Comparison of ENCODE assay signal across 26 mouse cellular contexts in genomic region chr13:109169335-109169606, GRCm38 (mm10).
DNase-seq lines count a peak whose midpoint lies in the region; ATAC-seq lines count a peak whose summit lies in the region.
"Had no signal": no experiment of that assay in that cellular context is flagged by ENCODE, and none has a peak within 500 bp of the region (broad histone marks: within the 10 kb centered on the region; RNA-seq: fewer than 3 reads in every experiment).

No protein-coding gene starts in this region.

- H3K4me1 ChIP-seq in hindbrain, embryonic 11.5 days (replicated peaks; ENCODE audit: control insufficient read depth, insufficient read depth, low read length) = no peaks in the 10 kb centered on the region
- peaks cover 5% of the 10 kb centered on the region for H3K4me1 ChIP-seq in hindbrain, embryonic 13.5 days (replicated peaks)
- H3K4me1 ChIP-seq in midbrain, embryonic 11.5 days (ENCODE audit: control insufficient read depth, insufficient read depth, low read length) = peaks cover 7% of the 10 kb centered on the region
- no peaks in the 10 kb centered on the region; the same call in 1 of the 2 replicates for H3K4me1 ChIP-seq in midbrain, embryonic 16.5 days (ENCODE audit: control insufficient read depth, insufficient read depth, low read length)
- H3K4me1 ChIP-seq in neural tube, embryonic 11.5 days (ENCODE audit: control insufficient read depth, insufficient read depth, low read length) = 0 out of 2 replicates have a peak, but pooled peaks cover 4% of the 10 kb centered on the region
- H3K4me1 ChIP-seq in neural tube, embryonic 15.5 days = no peaks in the 10 kb centered on the region
- H3K4me1 ChIP-seq: embryonic facial prominence, embryonic 12.5 days; embryonic facial prominence, embryonic 15.5 days; heart, embryonic 12.5 days; heart, embryonic 15.5 days had no signal

- H3K27me3 ChIP-seq in hindbrain, embryonic 11.5 days (ENCODE audit: control insufficient read depth, insufficient read depth, low read length) = no peaks in the 10 kb centered on the region
- H3K27me3 ChIP-seq in hindbrain, embryonic 13.5 days = no peaks in the 10 kb centered on the region
- no peaks in the 10 kb centered on the region for H3K27me3 ChIP-seq in midbrain, embryonic 11.5 days (ENCODE audit: control insufficient read depth, insufficient read depth, low read length)
- no peaks in the 10 kb centered on the region for H3K27me3 ChIP-seq in midbrain, embryonic 16.5 days (ENCODE audit: control insufficient read depth, insufficient read depth, low read depth, low read length)
- no peaks in the 10 kb centered on the region for H3K27me3 ChIP-seq in neural tube, embryonic 11.5 days (ENCODE audit: control insufficient read depth, insufficient read depth, low read length)
- no peaks in the 10 kb centered on the region for H3K27me3 ChIP-seq in neural tube, embryonic 15.5 days (replicated peaks)
- H3K27me3 ChIP-seq: embryonic facial prominence, embryonic 12.5 days; embryonic facial prominence, embryonic 15.5 days; forebrain, embryonic 13.5 days; heart, embryonic 12.5 days; heart, embryonic 15.5 days had no signal

- WGBS in hindbrain, embryonic 11.5 days = 39% methylated on average over 2 of the region's 2 CpGs
- 31% methylated on average over 2 of the region's 2 CpGs for WGBS in hindbrain, embryonic 13.5 days
- WGBS in midbrain, embryonic 11.5 days = 67% methylated on average over 2 of the region's 2 CpGs
- 38% methylated on average over 2 of the region's 2 CpGs for WGBS in midbrain, embryonic 16.5 days
- WGBS in neural tube, embryonic 11.5 days = 50% methylated on average over 2 of the region's 2 CpGs
- 36% methylated on average over 2 of the region's 2 CpGs for WGBS in neural tube, embryonic 15.5 days

- peak; percentile 19 for DNase-seq in hindbrain, embryonic 11.5 days (ENCODE audit: low spot score)
- no peak for DNase-seq in midbrain, embryonic 11.5 days (ENCODE audit: low spot score, missing footprints)
- DNase-seq in neural tube, embryonic 11.5 days (ENCODE audit: low spot score) = peak; percentile 18
- peak; percentile 11 for DNase-seq in retina, postnatal 1 day
- DNase-seq in kidney, postnatal 4 days = no peak
- DNase-seq: adrenal gland, adult 2 months; adrenal gland, postnatal 14 days; cerebellum, adult 11 months; cerebellum, adult 2 months; cerebellum, adult 9-11 months; cerebellum, postnatal 25 days; gastrocnemius, postnatal 25 days; heart, adult 18-20 months; heart, postnatal 10 days; heart, postnatal 36 days had no signal

- ATAC-seq in hindbrain, embryonic 11.5 days (ENCODE audit: low FRiP score) = peak; percentile 81
- no peak for ATAC-seq in hindbrain, embryonic 13.5 days (ENCODE audit: low FRiP score)
- peak; percentile 64 for ATAC-seq in midbrain, embryonic 11.5 days (ENCODE audit: low FRiP score)
- ATAC-seq in midbrain, embryonic 16.5 days = no peak
- ATAC-seq in neural tube, embryonic 11.5 days (ENCODE audit: insufficient read depth, low FRiP score, low TSS enrichment) = peak; percentile 25; the same call in 1 of the 2 replicates
- ATAC-seq in neural tube, embryonic 15.5 days (ENCODE audit: low FRiP score) = no peak
- ATAC-seq: CD4-positive, CD25-positive, alpha-beta regulatory T cell, adult 4 months; forebrain, embryonic 13.5 days; hindbrain, postnatal 0 days had no signal

- H3K36me3 ChIP-seq in hindbrain, embryonic 11.5 days (ENCODE audit: control insufficient read depth, insufficient read depth, low read length) = no peaks in the 10 kb centered on the region
- no peaks in the 10 kb centered on the region for H3K36me3 ChIP-seq in hindbrain, embryonic 13.5 days
- H3K36me3 ChIP-seq in midbrain, embryonic 11.5 days (ENCODE audit: control insufficient read depth, insufficient read depth, low read length) = no peaks in the 10 kb centered on the region
- H3K36me3 ChIP-seq in midbrain, embryonic 16.5 days (ENCODE audit: control insufficient read depth, insufficient read depth, low read length) = no peaks in the 10 kb centered on the region
- no peaks in the 10 kb centered on the region for H3K36me3 ChIP-seq in neural tube, embryonic 11.5 days (ENCODE audit: control insufficient read depth, insufficient read depth, low read length)
- no peaks in the 10 kb centered on the region for H3K36me3 ChIP-seq in neural tube, embryonic 15.5 days
- H3K36me3 ChIP-seq: embryonic facial prominence, embryonic 12.5 days; embryonic facial prominence, embryonic 15.5 days; heart, embryonic 12.5 days; heart, embryonic 15.5 days had no signal

- H3K4me2 ChIP-seq in hindbrain, embryonic 11.5 days (replicated peaks; ENCODE audit: low read depth, low read length) = no peak overlapping the region
- H3K4me2 ChIP-seq in hindbrain, embryonic 13.5 days = no peak overlapping the region
- H3K4me2 ChIP-seq in midbrain, embryonic 11.5 days = no peak overlapping the region
- no peak overlapping the region for H3K4me2 ChIP-seq in midbrain, embryonic 16.5 days (ENCODE audit: low read length)
- no peak overlapping the region for H3K4me2 ChIP-seq in neural tube, embryonic 11.5 days (ENCODE audit: low read depth)
- H3K4me2 ChIP-seq in neural tube, embryonic 15.5 days = no peak overlapping the region
- H3K4me2 ChIP-seq: embryonic facial prominence, embryonic 12.5 days; embryonic facial prominence, embryonic 15.5 days; forebrain, embryonic 13.5 days; heart, embryonic 12.5 days; heart, embryonic 15.5 days; hindbrain, embryonic 14.5 days had no signal

- no peak overlapping the region for H3K9ac ChIP-seq in hindbrain, embryonic 11.5 days (ENCODE audit: low read depth, low read length)
- H3K9ac ChIP-seq in hindbrain, embryonic 13.5 days = no peak overlapping the region
- no peak overlapping the region for H3K9ac ChIP-seq in midbrain, embryonic 11.5 days (ENCODE audit: low read length)
- H3K9ac ChIP-seq in midbrain, embryonic 16.5 days (ENCODE audit: low read depth, low read length) = no peak overlapping the region
- H3K9ac ChIP-seq in neural tube, embryonic 11.5 days (ENCODE audit: low read length) = no peak overlapping the region
- no peak overlapping the region for H3K9ac ChIP-seq in neural tube, embryonic 15.5 days (replicated peaks)
- H3K9ac ChIP-seq: embryonic facial prominence, embryonic 12.5 days; embryonic facial prominence, embryonic 15.5 days; forebrain, embryonic 13.5 days; heart, embryonic 12.5 days; heart, embryonic 15.5 days; hindbrain, embryonic 14.5 days had no signal

- H3K4me3 ChIP-seq in hindbrain, embryonic 11.5 days (ENCODE audit: low read depth, low read length) = no peak overlapping the region
- no peak overlapping the region for H3K4me3 ChIP-seq in hindbrain, embryonic 13.5 days
- no peak overlapping the region for H3K4me3 ChIP-seq in midbrain, embryonic 11.5 days (ENCODE audit: low read depth, low read length)
- no peak overlapping the region for H3K4me3 ChIP-seq in midbrain, embryonic 16.5 days (ENCODE audit: low read depth, low read length)
- no peak overlapping the region for H3K4me3 ChIP-seq in neural tube, embryonic 11.5 days (ENCODE audit: low read depth, low read length)
- no peak overlapping the region for H3K4me3 ChIP-seq in neural tube, embryonic 15.5 days (replicated peaks)
- H3K4me3 ChIP-seq: embryonic facial prominence, embryonic 12.5 days; embryonic facial prominence, embryonic 15.5 days; forebrain, embryonic 13.5 days; heart, embryonic 12.5 days; heart, embryonic 15.5 days had no signal

- H3K9me3 ChIP-seq in hindbrain, embryonic 11.5 days (ENCODE audit: control insufficient read depth, low read length) = no peaks in the 10 kb centered on the region
- H3K9me3 ChIP-seq in hindbrain, embryonic 13.5 days = peaks cover 4% of the 10 kb centered on the region
- H3K9me3 ChIP-seq in midbrain, embryonic 11.5 days (ENCODE audit: control insufficient read depth, low read length) = no peaks in the 10 kb centered on the region
- H3K9me3 ChIP-seq in midbrain, embryonic 16.5 days (replicated peaks; ENCODE audit: control insufficient read depth, low read length, poor library complexity, severe bottlenecking) = peaks cover 3% of the 10 kb centered on the region; the same call in 1 of the 2 replicates
- H3K9me3 ChIP-seq in neural tube, embryonic 11.5 days (ENCODE audit: control insufficient read depth, low read length) = no peaks in the 10 kb centered on the region
- no peaks in the 10 kb centered on the region; the same call in 1 of the 2 replicates for H3K9me3 ChIP-seq in neural tube, embryonic 15.5 days (replicated peaks)
- H3K9me3 ChIP-seq: embryonic facial prominence, embryonic 12.5 days; embryonic facial prominence, embryonic 15.5 days; forebrain, embryonic 13.5 days; heart, embryonic 12.5 days; heart, embryonic 15.5 days had no signal

- H3K27ac ChIP-seq in hindbrain, embryonic 11.5 days (ENCODE audit: low read depth, low read length) = peak overlapping the region; percentile 45; the same call in 1 of the 2 replicates
- H3K27ac ChIP-seq in hindbrain, embryonic 13.5 days = no peak overlapping the region
- no peak overlapping the region for H3K27ac ChIP-seq in midbrain, embryonic 11.5 days (ENCODE audit: low read depth, low read length)
- no peak overlapping the region for H3K27ac ChIP-seq in midbrain, embryonic 16.5 days (ENCODE audit: low read length)
- H3K27ac ChIP-seq in neural tube, embryonic 11.5 days (ENCODE audit: low read depth, low read length) = no peak overlapping the region
- no peak overlapping the region for H3K27ac ChIP-seq in neural tube, embryonic 15.5 days (replicated peaks)
- H3K27ac ChIP-seq: embryonic facial prominence, embryonic 12.5 days; embryonic facial prominence, embryonic 15.5 days; forebrain, embryonic 13.5 days; heart, embryonic 15.5 days; hindbrain, embryonic 14.5 days; hindbrain, postnatal 0 days had no signal

Comparison
In these comparisons a context has a peak if more than half of its experiments do, and no peak if none do; other contexts are left out.
1. ATAC-seq: peak in hindbrain, embryonic 11.5 days (single experiment), midbrain, embryonic 11.5 days (single experiment) and neural tube, embryonic 11.5 days (single experiment); none in hindbrain, embryonic 13.5 days (single experiment), midbrain, embryonic 16.5 days (single experiment) and neural tube, embryonic 15.5 days (single experiment).
2. DNase-seq: peak in hindbrain, embryonic 11.5 days (single experiment), neural tube, embryonic 11.5 days (single experiment) and retina, postnatal 1 day (single experiment); none in midbrain, embryonic 11.5 days (single experiment) and kidney, postnatal 4 days (0 of 2).